In genomic region chr4:154325410-154325809, GRCm38 (mm10) we compare ENCODE assay signal across 28 mouse cellular contexts. TPM values are rescaled to one million over a fixed set of nuclear protein-coding genes. Genes with fewer than 3 reads are reported as not detected.
DNase-seq lines count a peak whose midpoint lies in the region; ATAC-seq lines count a peak whose summit lies in the region.
"Had no signal": no experiment of that assay in that cellular context is flagged by ENCODE, and none has a peak within 500 bp of the region (broad histone marks: within the 10 kb centered on the region; RNA-seq: fewer than 3 reads in every experiment).

No protein-coding gene starts in this region.

- peaks cover 27% of the 10 kb centered on the region for H3K4me1 ChIP-seq in heart, embryonic 12.5 days (replicated peaks)
- H3K4me1 ChIP-seq in heart, embryonic 14.5 days (ENCODE audit: control insufficient read depth in 2 of 2, insufficient read depth in 2 of 2, low read length in 2 of 2), result peaks cover 17 to 27% of the 10 kb centered on the region in 2 experiments

- H3K9ac ChIP-seq in heart, embryonic 12.5 days, result no peak overlapping the region
- H3K9ac ChIP-seq in heart, embryonic 14.5 days (ENCODE audit: low read length), result 0 out of 2 replicates have a peak overlapping the region, but pooled peaks have one; percentile 38
- H3K9ac ChIP-seq: forebrain, embryonic 13.5 days; forebrain, postnatal 0 days; hindbrain, embryonic 12.5 days had no signal

- 0 out of 2 replicates have a peak, but pooled peaks have one; percentile 15 for ATAC-seq in heart, embryonic 12.5 days (ENCODE audit: insufficient number of reproducible peaks, low FRiP score)
- no peak for ATAC-seq in heart, embryonic 14.5 days (ENCODE audit: insufficient number of reproducible peaks, insufficient read depth, low FRiP score, low read depth)
- ATAC-seq: activated CD4-positive, CD25-positive, alpha-beta regulatory T cell, adult 4 months; forebrain, embryonic 13.5 days; forebrain, postnatal 0 days; hindbrain, embryonic 16.5 days; inflammation-experienced regulatory T-cells, adult 6 months; intestine, postnatal 0 days; Patski had no signal

- peaks cover 22% of the 10 kb centered on the region for H3K27me3 ChIP-seq in heart, embryonic 12.5 days (replicated peaks)
- H3K27me3 ChIP-seq in heart, embryonic 14.5 days (ENCODE audit: control insufficient read depth, insufficient read depth, low read length), result no peaks in the 10 kb centered on the region
- H3K27me3 ChIP-seq: CH12.LX; forebrain, embryonic 13.5 days had no signal

- DNase-seq in heart, adult 11 months, result peak; percentile 94
- DNase-seq in heart, postnatal 36 days, result no peak
- no peak for DNase-seq in heart, postnatal 25 days (ENCODE audit: low spot score)
- DNase-seq in heart, postnatal 4 days, result peak; percentile 50
- no peak for DNase-seq in gastrocnemius, postnatal 25 days
- no peak for DNase-seq in ovary, postnatal 10 days (ENCODE audit: low spot score)
- DNase-seq: adrenal gland, postnatal 14 days; cerebellum, adult 11-12 months; cerebellum, adult 9-10 months; cerebellum, postnatal 25 days; forebrain, postnatal 0 days; gastrocnemius, adult 2 months; kidney, adult 8-10 months had no signal

- H3K27ac ChIP-seq in heart, embryonic 12.5 days (ENCODE audit: poor library complexity, severe bottlenecking), result peak overlapping the region; percentile 61
- H3K27ac ChIP-seq in heart, embryonic 14.5 days (replicated peaks in 1 of 2; ENCODE audit: control insufficient read depth in 1 of 2, insufficient read depth in 1 of 2, low read depth in 2 of 2, low read length in 2 of 2), result peak overlapping the region; percentile 43 to 62
- H3K27ac ChIP-seq: forebrain, embryonic 13.5 days; gastrocnemius, adult 2 months; hindbrain, embryonic 12.5 days had no signal

- H3K4me3 ChIP-seq in heart, embryonic 12.5 days, result no peak overlapping the region
- H3K4me3 ChIP-seq in heart, embryonic 14.5 days (ENCODE audit: control insufficient read depth in 1 of 2, insufficient read depth in 1 of 2, low read depth in 1 of 2, low read length in 2 of 2), result no peak overlapping the region
- H3K4me3 ChIP-seq: forebrain, embryonic 13.5 days; gastrocnemius, adult 2 months; hindbrain, embryonic 12.5 days had no signal

- peaks cover 21% of the 10 kb centered on the region; the same call in 1 of the 2 replicates for H3K36me3 ChIP-seq in heart, embryonic 12.5 days
- peaks cover 39% of the 10 kb centered on the region for H3K36me3 ChIP-seq in heart, embryonic 14.5 days (ENCODE audit: control insufficient read depth, insufficient read depth, low read length)
- H3K36me3 ChIP-seq: hindbrain, embryonic 12.5 days had no signal

- H3K4me2 ChIP-seq in heart, embryonic 12.5 days, result no peak overlapping the region
- no peak overlapping the region for H3K4me2 ChIP-seq in heart, embryonic 14.5 days (ENCODE audit: low read length)
- H3K4me2 ChIP-seq: forebrain, embryonic 13.5 days; hindbrain, embryonic 12.5 days had no signal

- intact Hi-C loops in heart, postnatal 36 days (cut with DNase I), result loop anchor here (5.0 kb wide), 2 partner anchors 117 to 502 kb away; no protein-coding TSS in a partner anchor
- intact Hi-C loops in heart, postnatal 25 days (cut with DNase I), result loop anchor here (5.0 to 10.0 kb wide), 4 partner anchors 127 to 499 kb away; no protein-coding TSS in a partner anchor

- H3K9me3 ChIP-seq in heart, embryonic 12.5 days (replicated peaks), result no peaks in the 10 kb centered on the region
- H3K9me3 ChIP-seq in heart, embryonic 14.5 days (ENCODE audit: control insufficient read depth, low read length), result no peaks in the 10 kb centered on the region
- H3K9me3 ChIP-seq: forebrain, embryonic 13.5 days; hindbrain, embryonic 12.5 days had no signal

- 35% methylated on average over 4 of the region's 4 CpGs for WGBS in heart, embryonic 12.5 days
- 27% methylated on average over 4 of the region's 4 CpGs for WGBS in heart, embryonic 14.5 days

RNA-seq across cellular contexts. Expression of gene B230104I21Rik, which starts 10.5 kb away (rescaled TPM):
- total RNA-seq in heart, postnatal 36 days (2021), result not detected
- polyA plus RNA-seq in heart, embryonic 12.5 days (2016; fragmentation: Nextera tagmentation; extraction: Ambion mirVana), result not detected in 2 replicates
- not detected for total RNA-seq in heart, postnatal 25 days (2021)
- not detected in 2 replicates for polyA plus RNA-seq in heart, embryonic 14.5 days (2014; fragmentation: Nextera tagmentation; extraction: Ambion mirVana)
- total RNA-seq in heart, postnatal 4 days (2021), result not detected
- not detected for total RNA-seq in gastrocnemius, postnatal 25 days (2021)
- total RNA-seq: adrenal gland, adult 18-20 months; adrenal gland, postnatal 14 days; CH12.LX; gastrocnemius, adult 2 months; gastrocnemius, postnatal 4 days; heart, postnatal 10 days had no signal
- polyA plus RNA-seq: activated CD4-positive, CD25-positive, alpha-beta regulatory T cell, adult 4 months; C2C12; embryonic facial prominence, embryonic 14.5 days; forebrain, postnatal 0 days; hindbrain, embryonic 12.5 days; hindbrain, embryonic 16.5 days; inflammation-experienced regulatory T-cells, adult 6 months; intestine, postnatal 0 days; Patski had no signal

RNA-seq across cellular contexts. Expression of gene Arhgef16, which starts 23.9 kb away (rescaled TPM):
- under 1 TPM; 0.17 to 0.19 TPM for total RNA-seq in heart, postnatal 36 days (2021)
- 1.8 and 1.9 TPM in 2 replicates for polyA plus RNA-seq in heart, embryonic 12.5 days (2016; fragmentation: Nextera tagmentation; extraction: Ambion mirVana)
- under 1 TPM; 0.36 to 0.62 TPM for total RNA-seq in heart, postnatal 25 days (2021)
- polyA plus RNA-seq in heart, embryonic 14.5 days (2014; fragmentation: Nextera tagmentation; extraction: Ambion mirVana), result 0.97 and 1.6 TPM in 2 replicates
- total RNA-seq in heart, postnatal 4 days (2021), result 1 to 10 TPM in 1 of 2 experiments, under 1 TPM in 1; 0.99 to 1.0 TPM
- under 1 TPM; 0.23 to 0.43 TPM for total RNA-seq in gastrocnemius, postnatal 25 days (2021)
- total RNA-seq: CH12.LX had no signal
- polyA plus RNA-seq: C2C12 had no signal

Comparison
In these comparisons a context has a peak if more than half of its experiments do, and no peak if none do; other contexts are left out.
1. DNase-seq: peak in heart, adult 11 months (single experiment) and heart, postnatal 4 days (single experiment); none in heart, postnatal 36 days (0 of 2), heart, postnatal 25 days (single experiment), gastrocnemius, postnatal 25 days (single experiment) and ovary, postnatal 10 days (single experiment).